Mouse (Mus musculus): ENCODE results near the gene Enkur.
A peak's percentile ranks its signal among the peaks of the same experiment; 100 is the strongest.

The Enkur gene

DNA sequence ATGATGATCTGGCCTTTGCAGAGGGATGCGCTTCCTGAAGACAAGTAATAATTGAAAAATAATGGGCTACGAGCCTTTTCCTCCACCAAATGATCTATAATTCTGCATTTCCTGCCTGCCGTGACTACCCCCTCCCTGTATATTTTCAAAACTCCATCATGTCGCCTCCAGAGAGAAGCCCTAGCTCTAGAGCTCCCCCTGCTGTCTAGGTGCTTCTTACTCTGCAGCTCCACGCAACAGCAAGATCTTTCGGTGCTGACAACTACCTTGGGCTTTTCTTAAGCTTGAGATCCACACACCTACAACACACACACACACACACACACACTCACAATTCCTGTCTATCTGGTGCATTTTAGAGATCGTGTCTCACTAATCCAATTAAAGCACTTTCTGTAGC, 17.6 kb downstream of the Enkur start:
- no peak for DNase-seq

DNA sequence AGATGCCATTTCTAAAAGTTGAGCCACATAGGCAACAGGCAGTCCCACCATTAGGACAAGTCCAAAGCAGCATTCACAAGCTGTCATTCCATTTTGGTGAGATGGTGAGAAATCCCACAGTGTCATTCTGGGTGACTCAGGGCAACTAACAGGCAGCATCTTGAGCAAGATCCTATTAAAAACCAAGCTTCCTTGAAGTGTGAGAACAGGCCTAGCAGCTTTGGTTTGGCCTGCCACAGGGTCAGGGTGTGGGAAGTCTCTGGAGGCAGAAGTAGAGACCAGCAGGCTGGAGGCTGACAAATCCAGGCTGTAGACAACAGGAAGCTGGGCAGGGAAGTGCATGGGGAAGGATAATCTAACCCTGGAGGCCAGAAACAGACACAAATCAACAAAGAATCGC, 22.4 kb downstream of the Enkur start:
- no peak for DNase-seq

- DNase-seq, result no peak
Observed at GRCm38 (mm10) chr2:21179136-21179535, 26.0 kb downstream of the Enkur start.

- no peak for DNase-seq
Observed at GRCm38 (mm10) chr2:21172797-21173196, 32.4 kb downstream of the Enkur start.

DNA sequence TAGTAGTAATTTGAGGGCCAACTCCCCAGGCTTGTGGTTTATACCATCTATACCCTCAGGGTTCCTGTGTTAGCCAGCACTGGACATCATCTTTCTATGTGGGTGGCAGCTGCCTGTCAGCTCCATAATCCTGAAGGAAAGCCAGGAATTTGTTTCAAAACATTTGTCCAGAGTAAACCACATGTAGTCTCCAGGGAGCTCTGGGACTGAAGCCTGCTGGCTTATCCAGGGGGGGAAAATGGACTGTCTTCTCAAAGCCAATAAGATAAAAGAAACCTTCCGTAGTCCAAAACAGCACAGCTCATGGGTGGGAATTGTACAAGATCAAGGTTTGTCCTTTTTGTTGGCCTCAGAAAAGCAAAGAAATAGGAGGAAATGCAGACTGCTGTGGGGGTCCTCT, 37.2 kb downstream of the Enkur start:
- DNase-seq, result no peak

- DNase-seq, result no peak
Observed at GRCm38 (mm10) chr2:21164296-21164695, 40.9 kb downstream of the Enkur start.

DNA sequence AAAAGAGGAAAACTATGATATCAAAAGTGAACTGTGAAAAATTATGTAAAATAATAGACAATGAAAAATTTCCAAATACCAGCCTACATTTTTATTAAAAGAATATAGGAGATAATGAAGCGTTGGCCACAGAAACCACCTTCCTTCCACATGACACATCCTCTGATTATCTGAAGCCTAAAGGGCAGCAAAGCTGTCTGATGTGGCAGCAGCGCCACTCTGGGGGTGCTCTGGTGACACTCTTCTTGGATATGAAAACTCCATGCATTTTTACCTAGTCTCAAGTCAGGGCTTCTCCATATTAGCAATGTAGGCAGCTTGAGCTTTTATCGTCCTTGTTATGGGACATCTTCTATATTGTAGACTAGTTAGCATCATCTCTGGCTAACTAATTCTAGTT, 51.7 kb downstream of the Enkur start:
- DNase-seq, result no peak

DNA sequence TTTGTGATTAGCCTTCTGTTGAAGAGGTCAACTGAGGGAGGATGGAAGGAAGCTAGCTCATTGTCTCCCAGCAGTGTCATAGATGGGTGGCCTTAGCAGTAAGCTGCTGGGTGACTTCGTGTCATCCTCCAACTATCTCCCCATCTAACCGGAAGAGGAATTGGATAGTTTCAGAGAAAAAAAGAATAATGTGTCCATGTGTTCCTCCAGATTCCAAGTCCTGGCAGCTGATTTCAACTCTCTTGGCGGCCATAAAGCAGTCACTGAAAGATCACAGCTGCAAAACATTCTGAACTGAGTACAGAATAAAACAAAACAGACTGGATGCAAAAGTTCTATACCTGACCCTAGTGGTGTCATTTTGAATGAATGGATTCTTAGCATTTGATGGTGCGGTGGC, 58.0 kb downstream of the Enkur start:
- no peak for DNase-seq

DNA sequence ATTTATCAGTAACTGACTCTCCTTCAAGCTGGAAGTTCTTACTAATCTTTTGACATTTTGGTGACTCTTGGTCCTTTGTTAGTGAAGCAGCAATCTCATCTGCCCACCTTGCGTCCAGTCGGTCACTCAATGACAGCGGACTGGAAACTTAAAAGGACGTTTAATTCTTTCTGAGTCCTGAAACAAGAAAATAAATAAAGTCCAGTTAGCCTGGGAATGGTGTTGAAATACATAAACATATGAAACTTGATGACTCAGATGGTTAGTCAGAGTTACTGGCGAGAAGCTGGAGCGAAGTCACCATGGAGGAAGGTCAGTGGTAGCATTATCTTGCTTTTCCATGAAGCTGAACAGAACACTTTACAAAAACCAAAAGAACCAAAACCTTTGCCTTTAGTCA, 58.7 kb downstream of the Enkur start:
- DNase-seq, result no peak

DNA sequence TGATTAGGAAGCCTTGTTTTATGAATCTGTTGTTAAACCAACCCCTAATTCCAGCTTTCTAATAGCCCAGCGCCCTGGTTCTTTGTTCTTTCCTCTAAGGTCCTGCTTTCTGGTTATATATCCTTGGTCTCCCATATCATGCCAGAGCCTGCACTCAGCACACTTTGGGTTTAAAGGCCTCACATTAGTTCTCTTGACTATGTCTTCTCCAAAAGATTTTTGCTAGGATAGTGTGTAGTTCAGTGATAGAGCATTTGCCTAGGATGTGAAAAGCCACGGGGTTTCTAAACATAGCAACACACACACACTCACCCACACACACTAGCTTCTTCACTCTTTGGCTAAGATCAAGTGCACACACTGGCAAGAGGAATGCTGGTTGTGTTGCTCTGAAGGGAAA, 62.5 kb downstream of the Enkur start:
- DNase-seq, result no peak

DNA sequence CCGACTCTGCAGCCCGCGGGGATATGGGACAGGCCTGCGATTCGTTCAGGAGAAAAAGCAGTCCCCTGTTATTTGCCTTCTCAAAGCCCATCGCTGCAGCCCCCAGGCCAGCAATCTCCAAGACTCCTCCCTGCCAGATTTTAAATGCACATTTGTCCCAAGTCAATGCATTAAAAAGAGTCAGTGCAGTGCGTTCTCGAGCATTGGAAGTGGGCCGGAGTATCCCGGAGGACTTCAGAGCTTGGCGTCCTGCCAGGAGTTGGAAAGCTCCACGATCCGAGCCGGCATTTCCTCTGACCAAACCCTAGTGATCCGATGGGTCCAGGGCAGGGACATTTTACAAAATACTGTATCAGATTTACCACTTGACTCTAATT, 63.0 kb downstream of the Enkur start:
- peak; percentile 63 for DNase-seq

- DNase-seq, result peak; percentile 41
Observed at GRCm38 (mm10) chr2:21141520-21142203, 63.5 kb downstream of the Enkur start.

GRCm38 (mm10) chr2:21141189-21141519, 64.0 kb downstream of the Enkur start:
- DNase-seq, result no peak

Measured in cerebellum, adult 9-11 months (tissue).